Mouse (Mus musculus): ENCODE data around the gene Foxn1.

DNA sequence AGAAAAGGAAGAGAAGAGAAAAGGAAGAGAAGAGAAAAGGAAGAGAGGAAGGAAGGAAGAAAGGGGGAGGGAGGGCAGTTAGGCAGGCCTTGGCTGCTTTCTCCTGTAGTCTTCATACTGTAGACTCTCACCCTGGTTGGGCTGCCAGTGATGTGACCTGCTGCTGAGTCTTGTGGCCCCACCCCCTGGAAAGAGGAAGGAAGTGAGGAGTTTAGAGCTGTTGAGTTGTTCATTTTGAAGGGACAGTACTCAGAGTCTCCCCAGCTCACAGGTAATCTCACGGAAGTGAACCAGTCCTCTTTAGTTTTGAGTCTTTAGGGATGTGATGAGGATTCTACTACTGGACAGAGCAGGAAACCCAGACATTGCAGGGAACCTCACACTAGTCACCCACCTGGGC lies 33.3 kb downstream of the Foxn1 start:
- TF ChIP-seq ZNF384 (IDR thresholded peaks at IDR 0.05; ENCODE audit: low read depth, low read length) (no peak), HCFC1 (IDR thresholded peaks at IDR 0.05; ENCODE audit: borderline replicate concordance, insufficient read depth, low read length) (no peak), ZC3H11A (IDR thresholded peaks at IDR 0.05; ENCODE audit: borderline replicate concordance, low read depth, low read length) (no peak), CHD2 (IDR thresholded peaks at IDR 0.05; ENCODE audit: low read depth, low read length) (no peak), MAFK (IDR thresholded peaks at IDR 0.05; ENCODE audit: insufficient read depth, low read depth, low read length) (no peak)

All from ES-E14 (cell line).